Mouse (Mus musculus): ENCODE measurements around the gene Gpr132. TPM values are rescaled to one million over a fixed set of nuclear protein-coding genes. Genes with fewer than 3 reads are reported as not detected.
"Not testable (repeated sequence)": the region's sequence is repeated elsewhere in the genome, so short reads cannot be mapped to it uniquely, and the experiment has no call there.

Gene Gpr132
- polyA plus RNA-seq, 1 experiment from 2014 or later = not detected

- Histone ChIP-seq H3K9me3 (no peaks in the 10 kb centered on the region), H3K27me3 (no peaks in the 10 kb centered on the region), H3K9ac (peak overlapping the region; percentile 98; the same call in 1 of the 2 replicates), H3K4me2 (no peak overlapping the region), H3K27ac (replicated peaks) (no peak overlapping the region), H3K4me3 (no peak overlapping the region), H3K36me3 (peaks cover 39% of the 10 kb centered on the region), H3K4me1 (replicated peaks) (peaks cover 72% of the 10 kb centered on the region)
- ATAC-seq (ENCODE audit: low read depth) = no peak
- WGBS = 94% methylated on average over 5 of the region's 5 CpGs
These were observed 42.1 kb downstream of the Gpr132 start for GRCm38 (mm10) chr12:112825901-112826300.

- no peaks in the 10 kb centered on the region for H3K27me3 ChIP-seq
- no peak overlapping the region for H3K4me3 ChIP-seq
- no peak overlapping the region for H3K4me2 ChIP-seq
- H3K27ac ChIP-seq (replicated peaks) = no peak overlapping the region
- H3K9ac ChIP-seq = no peak overlapping the region
- 83% methylated on average over 4 of the region's 4 CpGs for WGBS
- H3K36me3 ChIP-seq = peaks cover 63% of the 10 kb centered on the region
- no peaks in the 10 kb centered on the region for H3K9me3 ChIP-seq
- peaks cover 59% of the 10 kb centered on the region for H3K4me1 ChIP-seq (replicated peaks)
- ATAC-seq (ENCODE audit: low read depth) = no peak
These were observed 44.8 kb downstream of the Gpr132 start for GRCm38 (mm10) chr12:112823221-112823620.

GRCm38 (mm10) chr12:112822676-112823075 lies 45.4 kb downstream of the Gpr132 start:
- 79% methylated on average over 2 of the region's 2 CpGs for WGBS
- Histone ChIP-seq H3K9ac (no peak overlapping the region), H3K36me3 (peaks cover 68% of the 10 kb centered on the region), H3K4me2 (no peak overlapping the region), H3K9me3 (no peaks in the 10 kb centered on the region), H3K4me3 (no peak overlapping the region), H3K4me1 (replicated peaks) (peaks cover 53% of the 10 kb centered on the region), H3K27ac (replicated peaks) (no peak overlapping the region), H3K27me3 (no peaks in the 10 kb centered on the region)
- ATAC-seq (ENCODE audit: low read depth) = no peak

GRCm38 (mm10) chr12:112821974-112822373 lies 46.1 kb downstream of the Gpr132 start:
- Histone ChIP-seq H3K4me2 (no peak overlapping the region), H3K36me3 (peaks cover 68% of the 10 kb centered on the region), H3K9ac (no peak overlapping the region), H3K27ac (replicated peaks) (no peak overlapping the region), H3K27me3 (no peaks in the 10 kb centered on the region), H3K9me3 (no peaks in the 10 kb centered on the region), H3K4me1 (replicated peaks) (peaks cover 46% of the 10 kb centered on the region), H3K4me3 (no peak overlapping the region)
- no peak for ATAC-seq (ENCODE audit: low read depth)
- WGBS = 93% methylated on average over 4 of the region's 4 CpGs

- no peaks in the 10 kb centered on the region for H3K27me3 ChIP-seq
- peaks cover 39% of the 10 kb centered on the region for H3K4me1 ChIP-seq (replicated peaks)
- no peak overlapping the region for H3K4me3 ChIP-seq
- H3K27ac ChIP-seq (replicated peaks) = no peak overlapping the region
- no peak overlapping the region for H3K9ac ChIP-seq
- WGBS = 79% methylated on average over 1 of the region's 1 CpGs
- H3K36me3 ChIP-seq = peaks cover 67% of the 10 kb centered on the region
- H3K9me3 ChIP-seq = no peaks in the 10 kb centered on the region
- no peak overlapping the region for H3K4me2 ChIP-seq
- ATAC-seq (ENCODE audit: low read depth) = no peak
These were observed 46.8 kb downstream of the Gpr132 start for GRCm38 (mm10) chr12:112821216-112821615.

- Histone ChIP-seq H3K27me3 (no peaks in the 10 kb centered on the region), H3K9ac (no peak overlapping the region), H3K4me1 (replicated peaks) (peaks cover 32% of the 10 kb centered on the region), H3K4me2 (no peak overlapping the region), H3K36me3 (peaks cover 70% of the 10 kb centered on the region), H3K27ac (replicated peaks) (no peak overlapping the region), H3K4me3 (no peak overlapping the region), H3K9me3 (no peaks in the 10 kb centered on the region)
- 78% methylated on average over 12 of the region's 12 CpGs for WGBS
- no peak for ATAC-seq (ENCODE audit: low read depth)
These were observed 47.5 kb downstream of the Gpr132 start for GRCm38 (mm10) chr12:112820401-112820999.

GRCm38 (mm10) chr12:112819057-112819662 lies 48.9 kb downstream of the Gpr132 start:
- no peak overlapping the region for H3K9ac ChIP-seq
- no peaks in the 10 kb centered on the region for H3K27me3 ChIP-seq
- H3K4me3 ChIP-seq = no peak overlapping the region
- 94% methylated on average over 8 of the region's 8 CpGs for WGBS
- no peak overlapping the region for H3K4me2 ChIP-seq
- no peak for ATAC-seq (ENCODE audit: low read depth)
- no peaks in the 10 kb centered on the region for H3K9me3 ChIP-seq
- H3K36me3 ChIP-seq = peaks cover 74% of the 10 kb centered on the region
- no peak overlapping the region for H3K27ac ChIP-seq (replicated peaks)
- peaks cover 20% of the 10 kb centered on the region; the same call in 1 of the 2 replicates for H3K4me1 ChIP-seq (replicated peaks)

- not testable (repeated sequence) for ATAC-seq (ENCODE audit: low read depth); H3K27me3 ChIP-seq
- WGBS = 81% methylated on average over 7 of the region's 7 CpGs
These were observed 51.2 kb downstream of the Gpr132 start for GRCm38 (mm10) chr12:112816866-112817265.

GRCm38 (mm10) chr12:112816294-112816693 lies 51.7 kb downstream of the Gpr132 start:
- Histone ChIP-seq H3K9me3 (no peaks in the 10 kb centered on the region), H3K9ac (no peak overlapping the region), H3K4me1 (replicated peaks) (no peaks in the 10 kb centered on the region), H3K27me3 (no peaks in the 10 kb centered on the region), H3K4me2 (no peak overlapping the region), H3K27ac (replicated peaks) (no peak overlapping the region), H3K4me3 (no peak overlapping the region), H3K36me3 (peaks cover 82% of the 10 kb centered on the region)
- ATAC-seq (ENCODE audit: low read depth) = no peak
- WGBS = 51% methylated on average over 4 of the region's 4 CpGs

More at GRCm38 (mm10) chr12:112816866-112817265, 51.2 kb downstream of the Gpr132 start:
- peaks cover 88% of the 10 kb centered on the region for H3K36me3 ChIP-seq
- H3K27ac ChIP-seq (replicated peaks); H3K4me2 ChIP-seq; H3K4me3 ChIP-seq; H3K4me1 ChIP-seq (replicated peaks); H3K9ac ChIP-seq; H3K9me3 ChIP-seq: not testable (repeated sequence)

- no peak overlapping the region for H3K27ac ChIP-seq (replicated peaks)
- no peak for ATAC-seq (ENCODE audit: low read depth)
- WGBS = 81% methylated on average over 14 of the region's 14 CpGs
- H3K4me1 ChIP-seq (replicated peaks) = peaks cover 11% of the 10 kb centered on the region
- H3K4me3 ChIP-seq = no peak overlapping the region
- H3K36me3 ChIP-seq = peaks cover 71% of the 10 kb centered on the region
- H3K9ac ChIP-seq = no peak overlapping the region
- H3K9me3 ChIP-seq = no peaks in the 10 kb centered on the region
- no peak overlapping the region for H3K4me2 ChIP-seq
- H3K27me3 ChIP-seq = no peaks in the 10 kb centered on the region
These were observed 53.2 kb downstream of the Gpr132 start for GRCm38 (mm10) chr12:112814682-112815470.

- ATAC-seq (ENCODE audit: low read depth) = no peak
- Histone ChIP-seq H3K9ac (no peak overlapping the region), H3K4me1 (replicated peaks) (peaks cover 22% of the 10 kb centered on the region), H3K9me3 (no peaks in the 10 kb centered on the region), H3K27me3 (no peaks in the 10 kb centered on the region), H3K27ac (replicated peaks) (no peak overlapping the region), H3K36me3 (peaks cover 56% of the 10 kb centered on the region), H3K4me2 (no peak overlapping the region), H3K4me3 (no peak overlapping the region)
- 88% methylated on average over 7 of the region's 7 CpGs for WGBS
These were observed 54.7 kb downstream of the Gpr132 start for GRCm38 (mm10) chr12:112813370-112813769.

All from neural tube, embryonic 13.5 days (tissue).